Mouse (Mus musculus): ENCODE measurements around the gene Msgn1. TPM values are rescaled to one million over a fixed set of nuclear protein-coding genes. Genes with fewer than 3 reads are reported as not detected.
A peak's percentile ranks its signal among the peaks of the same experiment; 100 is the strongest.

Gene Msgn1
- total RNA-seq, 2 experiments from 2014 or later = not detected

GRCm38 (mm10) chr12:11202476-11202875 lies 6.3 kb downstream of the Msgn1 start:
- no peak for DNase-seq (ENCODE audit: low spot score in 2 of 2)
- intact Hi-C loops (cut with DNase I) = no loop called here

GRCm38 (mm10) chr12:11200711-11201110 lies 8.1 kb downstream of the Msgn1 start:
- no peak for DNase-seq (ENCODE audit: low spot score in 2 of 2)
- intact Hi-C loops (cut with DNase I) = no loop called here

GRCm38 (mm10) chr12:11198551-11198950 lies 10.2 kb downstream of the Msgn1 start:
- intact Hi-C loops (cut with DNase I) = loop anchor here (5.0 kb wide), 1 partner anchor 69 kb away; the partner anchor contains the start of genes Gen1 and Smc6
- DNase-seq (ENCODE audit: low spot score in 2 of 2) = no peak

- no peak for DNase-seq (ENCODE audit: low spot score in 2 of 2)
- intact Hi-C loops (cut with DNase I) = loop anchor here (5.0 kb wide), 1 partner anchor 69 kb away; the partner anchor contains the start of genes Gen1 and Smc6
Observed at GRCm38 (mm10) chr12:11198026-11198425, 10.7 kb downstream of the Msgn1 start.

- DNase-seq (ENCODE audit: low spot score in 2 of 2) = no peak
- intact Hi-C loops (cut with DNase I) = loop anchor here (5.0 kb wide), 1 partner anchor 70 kb away; the partner anchor contains the start of genes Gen1 and Smc6
Observed at GRCm38 (mm10) chr12:11196830-11197229, 11.9 kb downstream of the Msgn1 start.

GRCm38 (mm10) chr12:11196142-11196597 lies 12.6 kb downstream of the Msgn1 start:
- DNase-seq (ENCODE audit: low spot score in 2 of 2) = peak; percentile 48 to 68
- intact Hi-C loops (cut with DNase I) = loop anchor here (5.0 kb wide), 1 partner anchor 71 kb away; the partner anchor contains the start of genes Gen1 and Smc6

- DNase-seq (ENCODE audit: low spot score in 2 of 2) = no peak
- intact Hi-C loops (cut with DNase I) = loop anchor here (5.0 kb wide), 1 partner anchor 72 kb away; the partner anchor contains the start of genes Gen1 and Smc6
Observed at GRCm38 (mm10) chr12:11195031-11195430, 13.7 kb downstream of the Msgn1 start.

GRCm38 (mm10) chr12:11178486-11179154 lies 30.2 kb downstream of the Msgn1 start:
- peak; percentile 89 to 96 for DNase-seq (ENCODE audit: low spot score in 2 of 2)
- intact Hi-C loops (cut with DNase I) = loop anchor here (1.0 to 10.0 kb wide), 3 partner anchors 314 to 580 kb away; no protein-coding TSS in a partner anchor

GRCm38 (mm10) chr12:11177408-11178394 lies 31.1 kb downstream of the Msgn1 start:
- intact Hi-C loops (cut with DNase I) = loop anchor here (1.0 to 10.0 kb wide), 3 partner anchors 313 to 579 kb away; no protein-coding TSS in a partner anchor
- no peak for DNase-seq (ENCODE audit: low spot score in 2 of 2)

GRCm38 (mm10) chr12:11158670-11159069 lies 50.1 kb downstream of the Msgn1 start:
- intact Hi-C loops (cut with DNase I) = no loop called here
- DNase-seq (ENCODE audit: low spot score in 2 of 2) = no peak

Other genes starting within 250 kb of the Msgn1 start
- 1 to 10 TPM; 6.0 to 6.8 TPM for gene Kcns3, start 57.9 kb downstream of the Msgn1 start, total RNA-seq (2021)
- gene Gen1, start 56.8 kb upstream of the Msgn1 start, total RNA-seq (2021) = 1 to 10 TPM; 1.3 to 3.7 TPM
- 10 to 100 TPM; 28.5 to 33.5 TPM for gene Smc6, start 56.9 kb upstream of the Msgn1 start, total RNA-seq (2021)
- gene Vsnl1, start 227.6 kb upstream of the Msgn1 start, total RNA-seq (2021) = 100 to 1,000 TPM; 583 to 588 TPM
- gene Rad51ap2, start 247.1 kb upstream of the Msgn1 start, total RNA-seq (2021) = 1 to 10 TPM; 1.9 to 2.8 TPM